In genomic region chr11:97579088-97579857, GRCm38 (mm10) we compare ENCODE assay signal across 16 mouse cellular contexts. TPM values are rescaled to one million over a fixed set of nuclear protein-coding genes. Genes with fewer than 3 reads are reported as not detected.
DNase-seq lines count a peak whose midpoint lies in the region; ATAC-seq lines count a peak whose summit lies in the region.
"Had no signal": no experiment of that assay in that cellular context is flagged by ENCODE, and none has a peak within 500 bp of the region (broad histone marks: within the 10 kb centered on the region; RNA-seq: fewer than 3 reads in every experiment).

No protein-coding gene starts in this region.

- peaks cover 32% of the 10 kb centered on the region for H3K4me1 ChIP-seq in forebrain, embryonic 12.5 days
- H3K4me1 ChIP-seq in forebrain, embryonic 15.5 days: peaks cover 30% of the 10 kb centered on the region
- peaks cover 34% of the 10 kb centered on the region for H3K4me1 ChIP-seq in forebrain, embryonic 13.5 days
- H3K4me1 ChIP-seq in stomach, embryonic 16.5 days (ENCODE audit: control insufficient read depth, insufficient read depth, low read length): peaks cover 7% of the 10 kb centered on the region; the same call in 1 of the 2 replicates

- H3K9me3 ChIP-seq in forebrain, embryonic 12.5 days: no peaks in the 10 kb centered on the region
- H3K9me3 ChIP-seq in forebrain, embryonic 15.5 days: no peaks in the 10 kb centered on the region
- no peaks in the 10 kb centered on the region for H3K9me3 ChIP-seq in forebrain, embryonic 13.5 days (replicated peaks)
- H3K9me3 ChIP-seq in stomach, embryonic 16.5 days (replicated peaks; ENCODE audit: control insufficient read depth, low read length): no peaks in the 10 kb centered on the region
- H3K9me3 ChIP-seq: heart, embryonic 12.5 days; limb, embryonic 10.5 days had no signal

- H3K4me3 ChIP-seq in forebrain, embryonic 12.5 days (replicated peaks): no peak overlapping the region
- no peak overlapping the region for H3K4me3 ChIP-seq in forebrain, embryonic 15.5 days
- H3K4me3 ChIP-seq in forebrain, embryonic 13.5 days: no peak overlapping the region
- H3K4me3 ChIP-seq in stomach, embryonic 16.5 days (replicated peaks; ENCODE audit: low read length): no peak overlapping the region
- H3K4me3 ChIP-seq: heart, embryonic 12.5 days; limb, embryonic 10.5 days had no signal

- H3K27ac ChIP-seq in forebrain, embryonic 12.5 days: peak overlapping the region; percentile 63; the same call in 1 of the 2 replicates
- H3K27ac ChIP-seq in forebrain, embryonic 15.5 days (replicated peaks): no peak overlapping the region
- H3K27ac ChIP-seq in forebrain, embryonic 13.5 days: peak overlapping the region; percentile 48
- H3K27ac ChIP-seq in stomach, embryonic 16.5 days (ENCODE audit: low read length): peak overlapping the region; percentile 33
- H3K27ac ChIP-seq: limb, embryonic 10.5 days; liver, embryonic 14.5 days had no signal

- WGBS in forebrain, embryonic 12.5 days: 10% methylated on average over 10 of the region's 10 CpGs
- WGBS in forebrain, embryonic 15.5 days: 10% methylated on average over 10 of the region's 10 CpGs
- 16% methylated on average over 10 of the region's 10 CpGs for WGBS in forebrain, embryonic 13.5 days
- 31% methylated on average over 10 of the region's 10 CpGs for WGBS in stomach, embryonic 16.5 days

- no peak for ATAC-seq in forebrain, embryonic 12.5 days (ENCODE audit: low FRiP score)
- no peak for ATAC-seq in forebrain, embryonic 15.5 days (replicated peaks)
- ATAC-seq in forebrain, embryonic 13.5 days: no peak
- no peak for ATAC-seq in stomach, embryonic 16.5 days (ENCODE audit: insufficient read depth, low FRiP score)
- no peak for ATAC-seq in monocyte, adult 5-6 weeks (replicated peaks; ENCODE audit: insufficient number of reproducible peaks, low FRiP score, low TSS enrichment, poor library complexity, severe bottlenecking)
- ATAC-seq: intestine, embryonic 16.5 days had no signal

- peaks cover 19% of the 10 kb centered on the region for H3K27me3 ChIP-seq in forebrain, embryonic 12.5 days
- no peaks in the 10 kb centered on the region for H3K27me3 ChIP-seq in forebrain, embryonic 15.5 days
- H3K27me3 ChIP-seq in forebrain, embryonic 13.5 days: no peaks in the 10 kb centered on the region
- peaks cover 7% of the 10 kb centered on the region for H3K27me3 ChIP-seq in stomach, embryonic 16.5 days (ENCODE audit: control insufficient read depth, insufficient read depth, low read length)

- peak overlapping the region; percentile 27 for H3K4me2 ChIP-seq in forebrain, embryonic 12.5 days
- H3K4me2 ChIP-seq in forebrain, embryonic 15.5 days (replicated peaks): no peak overlapping the region
- H3K4me2 ChIP-seq in forebrain, embryonic 13.5 days: peak overlapping the region; percentile 25
- no peak overlapping the region for H3K4me2 ChIP-seq in stomach, embryonic 16.5 days (ENCODE audit: low read depth, low read length)
- H3K4me2 ChIP-seq: heart, embryonic 12.5 days had no signal

- H3K36me3 ChIP-seq in forebrain, embryonic 12.5 days (replicated peaks): no peaks in the 10 kb centered on the region
- no peaks in the 10 kb centered on the region for H3K36me3 ChIP-seq in forebrain, embryonic 15.5 days
- H3K36me3 ChIP-seq in forebrain, embryonic 13.5 days (ENCODE audit: poor library complexity, severe bottlenecking): no peaks in the 10 kb centered on the region
- H3K36me3 ChIP-seq in stomach, embryonic 16.5 days (ENCODE audit: control insufficient read depth, insufficient read depth, low read length): no peaks in the 10 kb centered on the region
- H3K36me3 ChIP-seq: heart, embryonic 12.5 days; limb, embryonic 10.5 days had no signal

- DNase-seq in testis, postnatal 10 days (ENCODE audit: low spot score): peak; percentile 35
- no peak for DNase-seq in testis, postnatal 14 days (ENCODE audit: low spot score)
- DNase-seq in kidney, adult 11 months: no peak
- DNase-seq: cerebellum, adult 18-20 months; heart, postnatal 4 days; lung, postnatal 4 days had no signal

- H3K9ac ChIP-seq in forebrain, embryonic 12.5 days: no peak overlapping the region
- H3K9ac ChIP-seq in forebrain, embryonic 15.5 days (replicated peaks): no peak overlapping the region
- H3K9ac ChIP-seq in forebrain, embryonic 13.5 days: no peak overlapping the region
- no peak overlapping the region for H3K9ac ChIP-seq in stomach, embryonic 16.5 days (ENCODE audit: low read length)
- H3K9ac ChIP-seq: heart, embryonic 12.5 days; liver, embryonic 14.5 days had no signal

RNA-seq across cellular contexts. Expression of gene Srcin1, which starts 3.3 kb away (rescaled TPM):
- polyA plus RNA-seq in forebrain, embryonic 12.5 days (2016; fragmentation: Nextera tagmentation; extraction: Ambion mirVana): 5.2 and 5.7 TPM in 2 replicates
- 10.8 and 11.6 TPM in 2 replicates for polyA plus RNA-seq in forebrain, embryonic 15.5 days (2015; fragmentation: Nextera tagmentation; extraction: Ambion mirVana)
- polyA plus RNA-seq in forebrain, embryonic 13.5 days (2015; fragmentation: Nextera tagmentation; extraction: Ambion mirVana): 5.6 and 6.4 TPM in 2 replicates
- polyA plus RNA-seq in stomach, embryonic 16.5 days (2015; fragmentation: Nextera tagmentation; extraction: Ambion mirVana): 0.36 and 0.39 TPM in 2 replicates
- 0.10 to 0.58 TPM (median 0.21 TPM) in 3 replicates for total RNA-seq in monocyte, adult 5-6 weeks (2017)
- polyA plus RNA-seq: heart, embryonic 12.5 days had no signal

RNA-seq across cellular contexts. Expression of gene Epop, which starts 50.2 kb away (rescaled TPM):
- 10.0 and 11.9 TPM in 2 replicates for polyA plus RNA-seq in forebrain, embryonic 12.5 days (2016; fragmentation: Nextera tagmentation; extraction: Ambion mirVana)
- 4.6 and 5.8 TPM in 2 replicates for polyA plus RNA-seq in forebrain, embryonic 15.5 days (2015; fragmentation: Nextera tagmentation; extraction: Ambion mirVana)
- 3.5 and 3.9 TPM in 2 replicates for polyA plus RNA-seq in forebrain, embryonic 13.5 days (2015; fragmentation: Nextera tagmentation; extraction: Ambion mirVana)
- 0.41 and 0.77 TPM in 2 replicates for polyA plus RNA-seq in stomach, embryonic 16.5 days (2015; fragmentation: Nextera tagmentation; extraction: Ambion mirVana)
- 0.75 to 1.8 TPM (median 0.95 TPM) in 3 replicates for total RNA-seq in monocyte, adult 5-6 weeks (2017)
- total RNA-seq: MEL had no signal

Comparison
In these comparisons a context has a peak if more than half of its experiments do, and no peak if none do; other contexts are left out.
1. H3K4me2 ChIP-seq: peak in forebrain, embryonic 12.5 days (single experiment) and forebrain, embryonic 13.5 days (single experiment); none in forebrain, embryonic 15.5 days (single experiment) and stomach, embryonic 16.5 days (single experiment).